Mouse (Mus musculus): ENCODE measurements around the gene Ebf4. TPM values are rescaled to one million over a fixed set of nuclear protein-coding genes. Genes with fewer than 3 reads are reported as not detected.

Gene Ebf4
- total RNA-seq, 4 experiments from 2014 or later = 4.2 to 8.4 (median 6.0) TPM

GRCm38 (mm10) chr2:130386212-130386611 is 91.2 kb downstream of the Ebf4 start:
- DNase-seq = no peak

DNA sequence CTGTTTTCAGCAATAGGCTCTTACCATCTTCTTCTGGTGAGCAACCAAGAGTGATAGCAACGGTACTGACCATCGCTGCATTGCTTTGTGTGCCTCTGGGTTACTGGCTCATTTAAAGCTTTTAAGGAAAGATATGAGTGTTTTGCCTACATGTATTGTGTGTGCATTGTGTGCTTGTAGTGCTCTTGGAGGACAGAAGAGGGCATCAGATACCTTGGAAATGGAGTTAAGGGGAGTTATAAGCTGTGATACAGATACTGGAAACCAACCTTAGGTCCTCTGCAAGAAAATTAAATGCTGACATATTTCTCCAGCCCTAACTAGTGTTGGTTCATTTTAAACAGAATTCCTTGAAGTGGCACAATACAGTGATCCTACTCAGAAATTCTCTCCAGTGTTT is 93.8 kb downstream of the Ebf4 start:
- no peak for DNase-seq

GRCm38 (mm10) chr2:130390993-130391625 is 96.1 kb downstream of the Ebf4 start:
- DNase-seq = no peak

- no peak for DNase-seq
These were observed 97.9 kb downstream of the Ebf4 start for GRCm38 (mm10) chr2:130392836-130393235.

- DNase-seq = no peak
These were observed 100.7 kb downstream of the Ebf4 start for GRCm38 (mm10) chr2:130395696-130396095.

- DNase-seq = no peak
These were observed 102.4 kb downstream of the Ebf4 start, which contains the start of gene Cpxm1 for GRCm38 (mm10) chr2:130397186-130397985. TSS of gene Cpxm1 (minus strand) at chr2:130397574.

- no peak for DNase-seq
These were observed 103.1 kb downstream of the Ebf4 start for GRCm38 (mm10) chr2:130398091-130398490.

- no peak for DNase-seq
These were observed 105.1 kb downstream of the Ebf4 start for GRCm38 (mm10) chr2:130400046-130400445.

GRCm38 (mm10) chr2:130401891-130402290 is 106.9 kb downstream of the Ebf4 start:
- no peak for DNase-seq

- no peak for DNase-seq
These were observed 110.0 kb downstream of the Ebf4 start, which contains the start of the genes Gm28372 and 1700020A23Rik for GRCm38 (mm10) chr2:130404939-130405338. TSS of gene Gm28372 (plus strand) at chr2:130405239. TSS of gene 1700020A23Rik (plus strand) at chr2:130405259.

- DNase-seq = no peak
These were observed 111.2 kb downstream of the Ebf4 start, which contains the start of gene Tmem239 for GRCm38 (mm10) chr2:130406178-130406577. TSS of gene Tmem239 (plus strand) at chr2:130406478.

DNA sequence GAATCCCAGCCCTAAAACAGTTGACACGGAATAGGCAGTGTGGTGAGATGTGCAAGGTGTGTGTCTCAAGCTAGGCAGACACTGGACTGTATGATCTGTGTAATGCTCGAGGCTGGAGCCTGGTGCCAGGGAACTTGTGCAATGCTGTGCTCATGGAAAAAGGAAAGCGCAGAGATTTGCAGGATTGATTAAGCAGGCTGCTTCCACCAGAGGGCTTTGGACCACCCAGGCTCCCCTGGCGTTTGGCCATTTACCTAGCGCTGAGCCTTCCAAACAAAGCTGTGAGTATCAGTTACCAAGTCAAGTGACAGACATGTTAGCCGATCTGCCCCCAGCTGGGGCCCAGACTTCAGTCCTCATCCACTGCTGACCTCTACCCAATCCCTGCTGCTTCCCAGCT is 113.2 kb downstream of the Ebf4 start:
- no peak for DNase-seq

DNA sequence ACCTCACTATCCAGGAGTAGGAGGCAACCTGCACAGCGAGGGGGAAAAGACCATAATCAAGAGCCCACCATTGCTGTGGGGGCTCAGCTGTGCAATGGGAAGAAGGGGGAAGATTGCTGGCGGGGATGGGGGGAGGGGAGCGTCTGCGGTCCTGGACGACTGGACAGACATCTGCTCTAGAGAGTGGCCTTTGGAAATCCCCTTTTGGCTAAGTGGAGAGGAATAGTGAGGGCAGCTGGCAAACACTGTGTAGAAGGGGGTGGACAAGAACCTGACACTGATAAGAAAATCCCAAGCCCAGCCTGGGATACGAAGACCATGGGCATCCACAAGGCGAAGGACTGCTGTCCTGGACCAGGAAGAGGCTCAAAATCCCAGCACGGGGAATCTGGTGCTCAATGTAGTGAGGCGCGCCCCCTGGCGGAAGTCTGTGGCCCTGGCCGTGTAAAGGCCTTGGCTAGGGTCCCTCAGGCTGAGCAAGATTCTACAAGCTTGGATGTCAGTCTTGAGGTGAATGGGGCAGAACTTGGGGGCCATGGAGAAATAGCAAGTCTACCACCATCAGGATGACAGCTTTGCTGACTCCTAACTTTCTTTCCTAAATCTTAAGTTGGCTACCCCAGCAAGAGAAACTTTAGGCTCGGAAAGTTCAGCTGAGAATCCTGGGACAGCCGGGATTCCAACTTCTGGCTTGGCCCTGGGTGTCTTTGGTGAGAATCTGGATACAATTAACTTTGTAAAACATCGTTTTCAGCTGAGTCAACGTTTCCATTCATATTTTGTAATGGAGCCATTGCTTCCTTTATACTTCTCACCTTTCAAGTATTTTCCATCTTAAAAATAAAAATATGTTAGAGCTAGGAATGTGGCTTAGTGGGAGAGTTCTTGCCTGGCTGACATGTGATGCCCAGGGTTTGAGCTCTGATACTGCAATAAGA is 116.9 kb downstream of the Ebf4 start:
- peak; percentile 61 for DNase-seq

- no peak for DNase-seq
These were observed 117.8 kb downstream of the Ebf4 start for GRCm38 (mm10) chr2:130412775-130413174.

DNA sequence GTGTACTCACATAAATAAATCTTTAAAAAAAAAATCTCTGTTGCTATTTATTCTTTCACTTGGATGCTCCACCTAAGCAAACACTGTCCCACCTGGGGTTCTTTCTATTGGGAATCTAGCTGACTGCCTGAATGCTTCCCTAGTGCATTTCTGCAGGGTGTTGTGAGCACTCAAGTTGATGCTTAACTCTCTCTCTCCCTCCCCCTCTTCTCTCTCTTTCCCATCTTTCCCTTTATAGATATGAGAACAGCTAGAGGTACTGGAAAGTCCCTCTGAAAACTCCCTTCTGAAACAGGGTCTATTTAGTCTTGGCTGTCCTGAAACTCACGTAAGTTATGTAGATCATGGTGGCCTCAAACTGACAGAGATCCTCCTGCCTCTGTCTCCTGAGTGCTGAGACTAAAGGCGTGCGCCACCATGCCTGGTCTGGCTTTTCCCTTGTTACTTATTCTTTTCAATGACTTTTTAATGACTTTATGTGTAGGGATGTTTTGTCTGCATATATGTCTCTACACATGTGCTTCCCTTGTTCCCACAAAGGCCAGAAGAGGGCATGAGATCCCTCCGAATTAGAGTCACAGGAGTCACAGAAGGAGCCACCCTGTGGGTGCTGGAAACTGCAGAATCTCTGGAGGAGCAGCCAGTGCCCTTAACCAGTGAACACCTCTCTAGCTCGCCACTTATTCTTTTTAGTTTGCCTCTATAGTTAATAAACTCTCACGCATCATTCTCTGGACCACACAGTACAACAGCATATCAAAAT is 119.3 kb downstream of the Ebf4 start:
- DNase-seq = no peak

Other genes starting within 250 kb of the Ebf4 start
- gene Tgm6, start 182.8 kb upstream of the Ebf4 start, total RNA-seq (2022) = not detected
- 100 to 1,000 TPM; 172 to 197 (median 177) TPM for gene Snrpb, start 115.8 kb upstream of the Ebf4 start, total RNA-seq (2022)
- gene Tmc2, start 100.0 kb upstream of the Ebf4 start, total RNA-seq (2022) = not detected
- 100 to 1,000 TPM in 3 of 4 experiments, 10 to 100 TPM in 1; 80.0 to 120 (median 115) TPM for gene Nop56, start 20.7 kb upstream of the Ebf4 start, total RNA-seq (2022)
- gene Idh3b, start 10.6 kb upstream of the Ebf4 start, total RNA-seq (2022) = 100 to 1,000 TPM; 268 to 359 (median 297) TPM
- gene Cpxm1, start 102.4 kb downstream of the Ebf4 start, total RNA-seq (2022) = 10 to 100 TPM in 1 of 4 experiments, 1 to 10 TPM in 3; 5.5 to 12.3 (median 7.9) TPM
- not detected for gene Gm28372, start 110.1 kb downstream of the Ebf4 start, total RNA-seq (2022)
- 1 to 10 TPM in 1 of 4 experiments, not detected in 3; 4.6 TPM for gene 1700020A23Rik, start 110.1 kb downstream of the Ebf4 start, total RNA-seq (2022)
- gene Tmem239, start 111.3 kb downstream of the Ebf4 start, total RNA-seq (2022) = not detected
- gene Vps16, start 129.2 kb downstream of the Ebf4 start, total RNA-seq (2022) = 10 to 100 TPM; 71.0 to 93.1 (median 71.7) TPM
- 10 to 100 TPM; 17.4 to 24.5 (median 19.7) TPM for gene Pced1a, start 129.5 kb downstream of the Ebf4 start, total RNA-seq (2022)
- gene Ptpra, start 155.1 kb downstream of the Ebf4 start, total RNA-seq (2022) = 100 to 1,000 TPM; 150 to 167 (median 158) TPM